Mouse (Mus musculus): ENCODE measurements around the gene Mmp3.

DNA sequence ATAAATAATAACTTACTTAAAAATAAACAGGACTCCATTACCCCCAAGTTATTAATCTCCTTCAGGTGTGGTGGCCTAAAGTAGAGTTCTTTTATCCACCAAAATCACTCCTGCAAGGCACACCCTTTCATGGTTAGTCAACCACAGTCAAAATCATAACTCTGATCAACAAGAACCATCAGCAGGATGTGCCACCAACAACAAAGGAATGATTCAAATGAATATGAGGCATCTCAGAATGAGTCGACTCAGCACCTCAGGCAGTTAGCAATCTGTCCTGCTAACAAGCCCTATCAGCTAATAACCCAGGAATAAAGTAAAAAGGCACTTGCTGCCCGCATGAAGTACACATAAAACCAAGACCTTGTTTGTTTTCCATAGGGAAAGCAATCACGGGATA lies 55.5 kb downstream of the Mmp3 start:
- TF ChIP-seq CHD2 (IDR thresholded peaks at IDR 0.05; ENCODE audit: low read depth, low read length) (no peak), HCFC1 (IDR thresholded peaks at IDR 0.05; ENCODE audit: borderline replicate concordance, insufficient read depth, low read length) (no peak), ZNF384 (IDR thresholded peaks at IDR 0.05; ENCODE audit: low read depth, low read length) (no peak), MAFK (IDR thresholded peaks at IDR 0.05; ENCODE audit: insufficient read depth, low read depth, low read length) (no peak)
